Mouse (Mus musculus): ENCODE data around the gene Wfdc10. TPM values are rescaled to one million over a fixed set of nuclear protein-coding genes. Genes with fewer than 3 reads are reported as not detected.
A peak's percentile ranks its signal among the peaks of the same experiment; 100 is the strongest.
"Not testable (repeated sequence)": the region's sequence is repeated elsewhere in the genome, so short reads cannot be mapped to it uniquely, and the experiment has no call there.

The Wfdc10 gene
- polyA plus RNA-seq (2014; fragmentation: Nextera tagmentation; extraction: Ambion mirVana) = not detected in 2 replicates

- H3K4me3 ChIP-seq (ENCODE audit: low read depth, low read length) = no peak within 1 kb of the TSS
- H3K27me3 ChIP-seq (ENCODE audit: control insufficient read depth, insufficient read depth, low read length) = no peaks in the 10 kb centered on the region
- 20% methylated on average over 11 of the region's 11 CpGs for WGBS
- H3K9ac ChIP-seq (ENCODE audit: low read length) = no peak within 1 kb of the TSS
- H3K27ac ChIP-seq (ENCODE audit: low read depth, low read length) = no peak within 1 kb of the TSS
- H3K4me2 ChIP-seq (ENCODE audit: low read depth, low read length, severe bottlenecking) = no peak within 1 kb of the TSS
- ATAC-seq (replicated peaks; ENCODE audit: low FRiP score) = no peak
- H3K4me1 ChIP-seq (replicated peaks; ENCODE audit: control insufficient read depth, insufficient read depth, low read length) = no peaks in the 10 kb centered on the region
- H3K9me3 ChIP-seq (ENCODE audit: control insufficient read depth, low read length) = no peaks in the 10 kb centered on the region
- H3K36me3 ChIP-seq (ENCODE audit: control insufficient read depth, insufficient read depth, low read length) = no peaks in the 10 kb centered on the region
- DNase-seq (ENCODE audit: low spot score) = peak; percentile 74
These were observed at the start of gene Wfdc10 for GRCm38 (mm10) chr2:164655858-164656257. Gene Wfdc10 (plus strand): TSS chr2:164656046.

GRCm38 (mm10) chr2:164608781-164609180 lies 47.1 kb upstream of the Wfdc10 start:
- DNase-seq (ENCODE audit: low spot score) (no peak), ATAC-seq (replicated peaks; ENCODE audit: low FRiP score) (no peak)
- Histone ChIP-seq H3K4me1 (replicated peaks; ENCODE audit: control insufficient read depth, insufficient read depth, low read length) (no peaks in the 10 kb centered on the region), H3K4me2 (ENCODE audit: low read depth, low read length, severe bottlenecking) (no peak overlapping the region), H3K4me3 (ENCODE audit: low read depth, low read length) (no peak overlapping the region), H3K9ac (ENCODE audit: low read length) (no peak overlapping the region), H3K9me3 (ENCODE audit: control insufficient read depth, low read length) (no peaks in the 10 kb centered on the region), H3K36me3 (ENCODE audit: control insufficient read depth, insufficient read depth, low read length) (no peaks in the 10 kb centered on the region), H3K27ac (ENCODE audit: low read depth, low read length) (no peak overlapping the region), H3K27me3 (ENCODE audit: control insufficient read depth, insufficient read depth, low read length) (no peaks in the 10 kb centered on the region)
- WGBS = 78% methylated on average over 6 of the region's 6 CpGs

DNA sequence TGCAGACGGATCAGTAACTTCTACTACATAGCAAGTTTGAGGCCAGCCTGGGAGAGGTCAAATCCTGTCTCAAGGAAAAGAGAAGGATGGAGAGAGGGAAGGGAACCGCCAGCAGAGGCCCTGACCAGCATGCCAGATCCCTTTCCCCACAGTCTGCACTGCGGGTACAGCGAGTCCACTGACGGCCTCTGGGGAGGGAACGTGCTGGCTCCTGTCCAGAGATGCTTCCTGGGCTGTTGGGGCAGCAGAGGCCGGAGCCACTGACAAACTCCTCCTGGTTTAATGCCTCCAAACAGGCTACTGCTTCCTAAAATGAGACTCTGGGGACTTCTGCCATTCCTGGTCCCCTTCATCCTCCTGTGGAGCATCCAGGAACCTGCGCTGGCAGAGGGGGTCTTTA lies 42.4 kb upstream of the Wfdc10 start, which contains the start of the genes Wfdc6b and Wfdc8:
TSS of gene Wfdc6b (plus strand) at position 52 of the 400 bp plus-strand sequence.
TSS of gene Wfdc8 (minus strand) at position 156 of the 400 bp plus-strand sequence.
- not testable (repeated sequence) for H3K9ac ChIP-seq (ENCODE audit: low read length); H3K36me3 ChIP-seq (ENCODE audit: control insufficient read depth, insufficient read depth, low read length); H3K4me1 ChIP-seq (replicated peaks; ENCODE audit: control insufficient read depth, insufficient read depth, low read length); DNase-seq (ENCODE audit: low spot score); H3K27me3 ChIP-seq (ENCODE audit: control insufficient read depth, insufficient read depth, low read length); H3K4me2 ChIP-seq (ENCODE audit: low read depth, low read length, severe bottlenecking); ATAC-seq (replicated peaks; ENCODE audit: low FRiP score); H3K27ac ChIP-seq (ENCODE audit: low read depth, low read length); H3K9me3 ChIP-seq (ENCODE audit: control insufficient read depth, low read length); H3K4me3 ChIP-seq (ENCODE audit: low read depth, low read length)
- 69% methylated on average over 8 of the region's 8 CpGs for WGBS

GRCm38 (mm10) chr2:164615386-164615785 lies 40.5 kb upstream of the Wfdc10 start:
- Histone ChIP-seq H3K27ac (ENCODE audit: low read depth, low read length) (no peak overlapping the region), H3K36me3 (ENCODE audit: control insufficient read depth, insufficient read depth, low read length) (no peaks in the 10 kb centered on the region), H3K9ac (ENCODE audit: low read length) (no peak overlapping the region), H3K4me2 (ENCODE audit: low read depth, low read length, severe bottlenecking) (no peak overlapping the region), H3K27me3 (ENCODE audit: control insufficient read depth, insufficient read depth, low read length) (no peaks in the 10 kb centered on the region), H3K9me3 (ENCODE audit: control insufficient read depth, low read length) (no peaks in the 10 kb centered on the region), H3K4me1 (replicated peaks; ENCODE audit: control insufficient read depth, insufficient read depth, low read length) (no peaks in the 10 kb centered on the region), H3K4me3 (ENCODE audit: low read depth, low read length) (no peak overlapping the region)
- DNase-seq (ENCODE audit: low spot score) (no peak), ATAC-seq (replicated peaks; ENCODE audit: low FRiP score) (no peak)
- 93% methylated on average over 3 of the region's 3 CpGs for WGBS

GRCm38 (mm10) chr2:164619050-164619449 lies 36.8 kb upstream of the Wfdc10 start:
- H3K36me3 ChIP-seq (ENCODE audit: control insufficient read depth, insufficient read depth, low read length) = no peaks in the 10 kb centered on the region
- no peaks in the 10 kb centered on the region for H3K4me1 ChIP-seq (replicated peaks; ENCODE audit: control insufficient read depth, insufficient read depth, low read length)
- no peaks in the 10 kb centered on the region for H3K9me3 ChIP-seq (ENCODE audit: control insufficient read depth, low read length)
- H3K4me2 ChIP-seq (ENCODE audit: low read depth, low read length, severe bottlenecking) = no peak overlapping the region
- no peak overlapping the region for H3K4me3 ChIP-seq (ENCODE audit: low read depth, low read length)
- no peak overlapping the region for H3K9ac ChIP-seq (ENCODE audit: low read length)
- H3K27me3 ChIP-seq (ENCODE audit: control insufficient read depth, insufficient read depth, low read length) = no peaks in the 10 kb centered on the region
- WGBS = 81% methylated on average over 5 of the region's 5 CpGs
- no peak overlapping the region for H3K27ac ChIP-seq (ENCODE audit: low read depth, low read length)
- DNase-seq (ENCODE audit: low spot score) (no peak), ATAC-seq (replicated peaks; ENCODE audit: low FRiP score) (no peak)

DNA sequence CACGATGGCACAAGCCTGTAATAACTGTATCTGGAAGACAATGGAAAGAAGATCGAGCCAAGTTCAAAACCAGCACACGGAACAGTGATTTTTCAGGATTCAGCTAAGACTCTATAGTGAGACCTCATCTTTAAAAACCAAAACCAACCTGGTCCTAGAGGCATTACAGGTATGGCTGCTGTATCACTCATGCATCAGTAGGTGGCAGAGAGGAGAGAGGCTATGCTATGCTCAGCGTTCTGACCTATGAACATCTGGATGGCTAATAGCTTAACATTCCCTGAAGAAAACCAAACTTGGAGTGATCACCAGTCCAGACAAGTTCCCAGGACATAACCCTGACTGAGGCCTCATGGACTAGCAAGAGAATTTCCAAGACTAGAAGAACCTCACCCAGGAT lies 34.1 kb upstream of the Wfdc10 start:
- H3K27ac ChIP-seq (ENCODE audit: low read depth, low read length) = no peak overlapping the region
- no peaks in the 10 kb centered on the region for H3K4me1 ChIP-seq (replicated peaks; ENCODE audit: control insufficient read depth, insufficient read depth, low read length)
- no peak overlapping the region for H3K4me3 ChIP-seq (ENCODE audit: low read depth, low read length)
- no peaks in the 10 kb centered on the region for H3K9me3 ChIP-seq (ENCODE audit: control insufficient read depth, low read length)
- H3K4me2 ChIP-seq (ENCODE audit: low read depth, low read length, severe bottlenecking) = no peak overlapping the region
- ATAC-seq (replicated peaks; ENCODE audit: low FRiP score) (no peak), DNase-seq (ENCODE audit: low spot score) (no peak)
- 84% methylated on average over 4 of the region's 4 CpGs for WGBS
- H3K27me3 ChIP-seq (ENCODE audit: control insufficient read depth, insufficient read depth, low read length) = no peaks in the 10 kb centered on the region
- no peak overlapping the region for H3K9ac ChIP-seq (ENCODE audit: low read length)
- H3K36me3 ChIP-seq (ENCODE audit: control insufficient read depth, insufficient read depth, low read length) = no peaks in the 10 kb centered on the region

- 76% methylated on average over 9 of the region's 9 CpGs for WGBS
- Histone ChIP-seq H3K9ac (ENCODE audit: low read length) (no peak overlapping the region), H3K9me3 (ENCODE audit: control insufficient read depth, low read length) (no peaks in the 10 kb centered on the region)
These were observed 20.6 kb upstream of the Wfdc10 start for GRCm38 (mm10) chr2:164635266-164635665.

GRCm38 (mm10) chr2:164638696-164639095 lies 17.1 kb upstream of the Wfdc10 start, which contains the start of gene Wfdc16:
Gene Wfdc16 (minus strand): TSS chr2:164638796.
- H3K9ac ChIP-seq (ENCODE audit: low read length) = no peak within 1 kb of the TSS
- WGBS = 84% methylated on average over 3 of the region's 3 CpGs
- no peak for ATAC-seq (replicated peaks; ENCODE audit: low FRiP score)

More at GRCm38 (mm10) chr2:164635266-164635665, 20.6 kb upstream of the Wfdc10 start:
- H3K27me3 ChIP-seq (ENCODE audit: control insufficient read depth, insufficient read depth, low read length) = no peaks in the 10 kb centered on the region
- H3K4me1 ChIP-seq (replicated peaks; ENCODE audit: control insufficient read depth, insufficient read depth, low read length) = no peaks in the 10 kb centered on the region
- H3K4me3 ChIP-seq (ENCODE audit: low read depth, low read length) = no peak overlapping the region
- H3K36me3 ChIP-seq (ENCODE audit: control insufficient read depth, insufficient read depth, low read length) = no peaks in the 10 kb centered on the region
- H3K4me2 ChIP-seq (ENCODE audit: low read depth, low read length, severe bottlenecking) = no peak overlapping the region
- no peak for DNase-seq (ENCODE audit: low spot score)
- ATAC-seq (replicated peaks; ENCODE audit: low FRiP score) = no peak
- no peak overlapping the region for H3K27ac ChIP-seq (ENCODE audit: low read depth, low read length)

DNA sequence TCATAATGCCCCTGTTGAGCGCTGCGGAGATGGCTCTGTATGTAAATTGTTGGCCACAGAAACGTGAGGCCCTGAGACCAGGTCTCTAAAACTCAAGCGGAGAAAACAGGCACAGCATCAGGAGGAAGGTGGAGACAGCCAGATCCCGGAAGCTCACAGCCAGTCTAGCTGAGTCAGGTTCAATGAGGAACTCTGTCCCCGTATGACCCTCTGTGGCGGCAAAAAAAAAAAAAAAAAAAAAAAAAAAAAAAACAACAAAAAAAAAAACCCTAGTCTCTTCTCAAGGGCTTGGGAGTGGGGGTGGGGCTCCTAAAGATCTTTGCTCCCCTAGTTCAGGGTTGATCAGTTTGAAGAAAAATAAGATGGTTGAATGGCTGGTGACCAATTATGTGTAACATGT lies 14.7 kb upstream of the Wfdc10 start:
- Histone ChIP-seq H3K9ac (ENCODE audit: low read length) (no peak overlapping the region), H3K4me2 (ENCODE audit: low read depth, low read length, severe bottlenecking) (no peak overlapping the region), H3K27me3 (ENCODE audit: control insufficient read depth, insufficient read depth, low read length) (no peaks in the 10 kb centered on the region), H3K36me3 (ENCODE audit: control insufficient read depth, insufficient read depth, low read length) (no peaks in the 10 kb centered on the region), H3K4me1 (replicated peaks; ENCODE audit: control insufficient read depth, insufficient read depth, low read length) (no peaks in the 10 kb centered on the region), H3K9me3 (ENCODE audit: control insufficient read depth, low read length) (no peaks in the 10 kb centered on the region), H3K4me3 (ENCODE audit: low read depth, low read length) (no peak overlapping the region), H3K27ac (ENCODE audit: low read depth, low read length) (no peak overlapping the region)
- ATAC-seq (replicated peaks; ENCODE audit: low FRiP score) = no peak
- 61% methylated on average over 7 of the region's 7 CpGs for whole genome bisulfite sequencing
- no peak for DNase-seq (ENCODE audit: low spot score)

More at GRCm38 (mm10) chr2:164638696-164639095, 17.1 kb upstream of the Wfdc10 start, which contains the start of gene Wfdc16:
- Histone ChIP-seq H3K36me3 (ENCODE audit: control insufficient read depth, insufficient read depth, low read length) (no peaks in the 10 kb centered on the region), H3K27me3 (ENCODE audit: control insufficient read depth, insufficient read depth, low read length) (no peaks in the 10 kb centered on the region), H3K27ac (ENCODE audit: low read depth, low read length) (no peak within 1 kb of the TSS), H3K9me3 (ENCODE audit: control insufficient read depth, low read length) (no peaks in the 10 kb centered on the region), H3K4me3 (ENCODE audit: low read depth, low read length) (no peak within 1 kb of the TSS), H3K4me2 (ENCODE audit: low read depth, low read length, severe bottlenecking) (no peak within 1 kb of the TSS), H3K4me1 (replicated peaks; ENCODE audit: control insufficient read depth, insufficient read depth, low read length) (no peaks in the 10 kb centered on the region)
- DNase-seq (ENCODE audit: low spot score) = no peak

Data from forebrain, embryonic 11.5 days (tissue).